Mouse (Mus musculus): ENCODE measurements around the gene Agmat. TPM values are rescaled to one million over a fixed set of nuclear protein-coding genes. Genes with fewer than 3 reads are reported as not detected.

Gene Agmat
- not detected for polyA plus RNA-seq (2015; fragmentation: Illumina TruSeq; extraction: RNeasy Lipid Tissue Mini Kit (QIAGEN cat#74804); ENCODE audit: insufficient read depth, low read depth, low replicate concordance)

GRCm38 (mm10) chr4:141746578-141747346 lies at the start of gene Agmat:
Gene Agmat (plus strand): TSS chr4:141746672.

GRCm38 (mm10) chr4:141722731-141723672 lies 23.5 kb upstream of the Agmat start, which contains the start of gene Ddi2:
Gene Ddi2 (minus strand): TSS chr4:141723419.

GRCm38 (mm10) chr4:141790524-141790990 lies 44.1 kb downstream of the Agmat start, which contains the start of gene Dnajc16:
Gene Dnajc16 (minus strand): TSS chr4:141790931.

GRCm38 (mm10) chr4:141793282-141794151 lies 47.0 kb downstream of the Agmat start, which contains the start of gene Casp9:
Gene Casp9 (plus strand): TSS chr4:141793612.

Other genes starting within 250 kb of the Agmat start
- 4.5 TPM for gene Spen, start 208.1 kb upstream of the Agmat start, polyA plus RNA-seq (2015; fragmentation: Illumina TruSeq; extraction: RNeasy Lipid Tissue Mini Kit (QIAGEN cat#74804); ENCODE audit: insufficient read depth, low read depth, low replicate concordance)
- gene Fblim1, start 140.6 kb upstream of the Agmat start, polyA plus RNA-seq (2015; fragmentation: Illumina TruSeq; extraction: RNeasy Lipid Tissue Mini Kit (QIAGEN cat#74804); ENCODE audit: insufficient read depth, low read depth, low replicate concordance): 4.0 TPM
- gene Tmem82, start 128.0 kb upstream of the Agmat start, polyA plus RNA-seq (2015; fragmentation: Illumina TruSeq; extraction: RNeasy Lipid Tissue Mini Kit (QIAGEN cat#74804); ENCODE audit: insufficient read depth, low read depth, low replicate concordance): 0.70 TPM
- not detected for gene Slc25a34, start 122.9 kb upstream of the Agmat start, polyA plus RNA-seq (2015; fragmentation: Illumina TruSeq; extraction: RNeasy Lipid Tissue Mini Kit (QIAGEN cat#74804); ENCODE audit: insufficient read depth, low read depth, low replicate concordance)
- 5.6 TPM for gene Plekhm2, start 81.8 kb upstream of the Agmat start, polyA plus RNA-seq (2015; fragmentation: Illumina TruSeq; extraction: RNeasy Lipid Tissue Mini Kit (QIAGEN cat#74804); ENCODE audit: insufficient read depth, low read depth, low replicate concordance)
- gene Rsc1a1, start 61.1 kb upstream of the Agmat start, polyA plus RNA-seq (2015; fragmentation: Illumina TruSeq; extraction: RNeasy Lipid Tissue Mini Kit (QIAGEN cat#74804); ENCODE audit: insufficient read depth, low read depth, low replicate concordance): not detected
- 4.9 TPM for gene Ddi2, start 23.3 kb upstream of the Agmat start, polyA plus RNA-seq (2015; fragmentation: Illumina TruSeq; extraction: RNeasy Lipid Tissue Mini Kit (QIAGEN cat#74804); ENCODE audit: insufficient read depth, low read depth, low replicate concordance)
- 1.9 TPM for gene Dnajc16, start 44.3 kb downstream of the Agmat start, polyA plus RNA-seq (2015; fragmentation: Illumina TruSeq; extraction: RNeasy Lipid Tissue Mini Kit (QIAGEN cat#74804); ENCODE audit: insufficient read depth, low read depth, low replicate concordance)
- gene Casp9, start 46.9 kb downstream of the Agmat start, polyA plus RNA-seq (2015; fragmentation: Illumina TruSeq; extraction: RNeasy Lipid Tissue Mini Kit (QIAGEN cat#74804); ENCODE audit: insufficient read depth, low read depth, low replicate concordance): 3.9 TPM
- 97,706 TPM for gene Cela2a, start 79.5 kb downstream of the Agmat start, polyA plus RNA-seq (2015; fragmentation: Illumina TruSeq; extraction: RNeasy Lipid Tissue Mini Kit (QIAGEN cat#74804); ENCODE audit: insufficient read depth, low read depth, low replicate concordance)
- gene Ctrc, start 99.7 kb downstream of the Agmat start, polyA plus RNA-seq (2015; fragmentation: Illumina TruSeq; extraction: RNeasy Lipid Tissue Mini Kit (QIAGEN cat#74804); ENCODE audit: insufficient read depth, low read depth, low replicate concordance): 874 TPM
- gene Efhd2, start 128.2 kb downstream of the Agmat start, polyA plus RNA-seq (2015; fragmentation: Illumina TruSeq; extraction: RNeasy Lipid Tissue Mini Kit (QIAGEN cat#74804); ENCODE audit: insufficient read depth, low read depth, low replicate concordance): 10.1 TPM